Mouse (Mus musculus): Measurements from ENCODE around the gene Smndc1. TPM values are rescaled to one million over a fixed set of nuclear protein-coding genes. Genes with fewer than 3 reads are reported as not detected.

The Smndc1 gene
- polyA plus RNA-seq, 1 experiment from 2014 or later, result 41.6 TPM

- Histone ChIP-seq H3K9ac (no peak overlapping the region), H3K27ac (no peak overlapping the region), H3K27me3 (no peaks in the 10 kb centered on the region), H3K36me3 (peaks cover 13% of the 10 kb centered on the region; the same call in 1 of the 2 replicates), H3K4me3 (no peak overlapping the region), H3K4me2 (no peak overlapping the region), H3K9me3 (no peaks in the 10 kb centered on the region), H3K4me1 (replicated peaks) (peaks cover 18% of the 10 kb centered on the region)
- no peak for ATAC-seq (ENCODE audit: low FRiP score)
- 90% methylated on average over 7 of the region's 7 CpGs for WGBS
Measured at GRCm38 (mm10) chr19:53353864-53354263, 36.5 kb downstream of the Smndc1 start.

GRCm38 (mm10) chr19:53345766-53346165 lies 44.6 kb downstream of the Smndc1 start:
- Histone ChIP-seq H3K9me3 (no peaks in the 10 kb centered on the region), H3K27ac (peak overlapping the region; percentile 12; the same call in 1 of the 2 replicates), H3K27me3 (no peaks in the 10 kb centered on the region), H3K4me1 (replicated peaks) (peaks cover 26% of the 10 kb centered on the region), H3K4me3 (no peak overlapping the region), H3K4me2 (no peak overlapping the region), H3K9ac (no peak overlapping the region), H3K36me3 (peaks cover 5% of the 10 kb centered on the region)
- ATAC-seq (ENCODE audit: low FRiP score), result no peak
- WGBS, result 80% methylated on average over 14 of the region's 14 CpGs

GRCm38 (mm10) chr19:53344062-53344461 lies 46.3 kb downstream of the Smndc1 start:
- WGBS, result 83% methylated on average over 16 of the region's 16 CpGs
- Histone ChIP-seq H3K27ac (peak overlapping the region; percentile 14), H3K9ac (no peak overlapping the region), H3K36me3 (peaks cover 5% of the 10 kb centered on the region), H3K4me3 (no peak overlapping the region), H3K4me2 (no peak overlapping the region), H3K4me1 (replicated peaks) (peaks cover 35% of the 10 kb centered on the region), H3K27me3 (no peaks in the 10 kb centered on the region), H3K9me3 (no peaks in the 10 kb centered on the region)
- no peak for ATAC-seq (ENCODE audit: low FRiP score)

GRCm38 (mm10) chr19:53343174-53343881 lies 47.0 kb downstream of the Smndc1 start:
- no peak overlapping the region for H3K27ac ChIP-seq
- H3K9me3 ChIP-seq, result no peaks in the 10 kb centered on the region
- H3K4me3 ChIP-seq, result no peak overlapping the region
- no peak for ATAC-seq (ENCODE audit: low FRiP score)
- peaks cover 35% of the 10 kb centered on the region for H3K4me1 ChIP-seq (replicated peaks)
- no peak overlapping the region for H3K9ac ChIP-seq
- 93% methylated on average over 13 of the region's 13 CpGs for WGBS
- peaks cover 5% of the 10 kb centered on the region for H3K36me3 ChIP-seq
- H3K4me2 ChIP-seq, result no peak overlapping the region
- H3K27me3 ChIP-seq, result no peaks in the 10 kb centered on the region

GRCm38 (mm10) chr19:53340423-53340822 lies 50.0 kb downstream of the Smndc1 start:
- Histone ChIP-seq H3K36me3 (peaks cover 16% of the 10 kb centered on the region), H3K27me3 (no peaks in the 10 kb centered on the region), H3K4me2 (no peak overlapping the region; the same call in 1 of the 2 replicates), H3K4me3 (no peak overlapping the region), H3K4me1 (replicated peaks) (peaks cover 29% of the 10 kb centered on the region), H3K27ac (no peak overlapping the region), H3K9me3 (no peaks in the 10 kb centered on the region; the same call in 1 of the 2 replicates), H3K9ac (no peak overlapping the region)
- no peak for ATAC-seq (ENCODE audit: low FRiP score)
- whole genome bisulfite sequencing, result 19% methylated on average over 6 of the region's 6 CpGs

GRCm38 (mm10) chr19:53335241-53335640 lies 55.1 kb downstream of the Smndc1 start:
- Histone ChIP-seq H3K4me2 (no peak overlapping the region), H3K9me3 (no peaks in the 10 kb centered on the region; the same call in 1 of the 2 replicates), H3K4me1 (replicated peaks) (peaks cover 13% of the 10 kb centered on the region), H3K36me3 (peaks cover 46% of the 10 kb centered on the region), H3K27me3 (no peaks in the 10 kb centered on the region), H3K9ac (no peak overlapping the region), H3K4me3 (no peak overlapping the region), H3K27ac (no peak overlapping the region)
- 93% methylated on average over 9 of the region's 9 CpGs for WGBS
- ATAC-seq (ENCODE audit: low FRiP score), result no peak

GRCm38 (mm10) chr19:53333730-53334129 lies 56.6 kb downstream of the Smndc1 start:
- no peak overlapping the region for H3K4me3 ChIP-seq
- H3K4me2 ChIP-seq, result no peak overlapping the region
- no peaks in the 10 kb centered on the region; the same call in 1 of the 2 replicates for H3K9me3 ChIP-seq
- 96% methylated on average over 6 of the region's 6 CpGs for WGBS
- H3K4me1 ChIP-seq (replicated peaks), result peaks cover 14% of the 10 kb centered on the region
- H3K27ac ChIP-seq, result no peak overlapping the region
- H3K9ac ChIP-seq, result no peak overlapping the region
- H3K27me3 ChIP-seq, result no peaks in the 10 kb centered on the region
- no peak for ATAC-seq (ENCODE audit: low FRiP score)
- H3K36me3 ChIP-seq, result peaks cover 46% of the 10 kb centered on the region

GRCm38 (mm10) chr19:53331882-53332500 lies 58.4 kb downstream of the Smndc1 start:
- peaks cover 33% of the 10 kb centered on the region for H3K36me3 ChIP-seq
- H3K27me3 ChIP-seq, result no peaks in the 10 kb centered on the region
- H3K9me3 ChIP-seq, result no peaks in the 10 kb centered on the region; the same call in 1 of the 2 replicates
- peaks cover 27% of the 10 kb centered on the region for H3K4me1 ChIP-seq (replicated peaks)
- WGBS, result 93% methylated on average over 21 of the region's 21 CpGs
- H3K4me3 ChIP-seq, result no peak overlapping the region
- no peak for ATAC-seq (ENCODE audit: low FRiP score)
- no peak overlapping the region for H3K9ac ChIP-seq
- no peak overlapping the region for H3K27ac ChIP-seq
- no peak overlapping the region for H3K4me2 ChIP-seq

GRCm38 (mm10) chr19:53329992-53330381 lies 60.4 kb downstream of the Smndc1 start:
- 1% methylated on average over 28 of the region's 29 CpGs for WGBS
- ATAC-seq (ENCODE audit: low FRiP score), result peak; percentile 71

More at GRCm38 (mm10) chr19:53329992-53330381, 60.4 kb downstream of the Smndc1 start:
- H3K4me2 ChIP-seq, result peak overlapping the region; percentile 94
- peaks cover 42% of the 10 kb centered on the region for H3K4me1 ChIP-seq (replicated peaks)
- H3K27ac ChIP-seq, result peak overlapping the region; percentile 66
- peak overlapping the region; percentile 84 for H3K4me3 ChIP-seq
- H3K9me3 ChIP-seq, result no peaks in the 10 kb centered on the region
- peak overlapping the region; percentile 80 for H3K9ac ChIP-seq
- H3K27me3 ChIP-seq, result no peaks in the 10 kb centered on the region
- peaks cover 27% of the 10 kb centered on the region for H3K36me3 ChIP-seq

Other genes starting within 250 kb of the Smndc1 start
- gene Mxi1, start 80.1 kb downstream of the Smndc1 start, polyA plus RNA-seq (2015; fragmentation: Nextera tagmentation; extraction: Ambion mirVana), result 39.7 and 54.5 TPM in 2 replicates
- gene Gm10197, start 18.8 kb downstream of the Smndc1 start, polyA plus RNA-seq (2015; fragmentation: Nextera tagmentation; extraction: Ambion mirVana), result not detected in 2 replicates
- 1.6 and 2.3 TPM in 2 replicates for gene Dusp5, start 138.5 kb upstream of the Smndc1 start, polyA plus RNA-seq (2015; fragmentation: Nextera tagmentation; extraction: Ambion mirVana)
- 283 and 310 TPM in 2 replicates for gene Nutf2-ps1, start 198.5 kb upstream of the Smndc1 start, polyA plus RNA-seq (2015; fragmentation: Nextera tagmentation; extraction: Ambion mirVana)
- 68.0 and 69.6 TPM in 2 replicates for gene Smc3, start 209.8 kb upstream of the Smndc1 start, polyA plus RNA-seq (2015; fragmentation: Nextera tagmentation; extraction: Ambion mirVana)